Mouse (Mus musculus): ENCODE measurements around the gene Bnip3. TPM values are rescaled to one million over a fixed set of nuclear protein-coding genes. Genes with fewer than 3 reads are reported as not detected.

Bnip3 gene
- total and polyA plus RNA-seq, 2 experiments from 2014 or later, result 142 to 231 TPM

GRCm38 (mm10) chr7:138867286-138867685, 42.0 kb downstream of the Bnip3 start:
- TF ChIP-seq CTCF (IDR thresholded peaks at IDR 0.05), result no peak
- Histone ChIP-seq H3K9ac (replicated peaks; ENCODE audit: low read length, poor library complexity, severe bottlenecking) (no peak overlapping the region), H3K4me3 (ENCODE audit: low read depth, low read length) (no peak overlapping the region), H3K4me2 (ENCODE audit: low read depth, low read length, poor library complexity, severe bottlenecking) (no peak overlapping the region), H3K4me1 (ENCODE audit: insufficient read depth, low read length) (0 out of 2 replicates have a peak, but pooled peaks cover 8% of the 10 kb centered on the region), H3K27ac (ENCODE audit: low read depth, low read length) (no peak overlapping the region), H3K36me3 (ENCODE audit: insufficient read depth, low read length) (peaks cover 15% of the 10 kb centered on the region), H3K27me3 (ENCODE audit: insufficient read depth, low read length) (no peaks in the 10 kb centered on the region), H3K9me3 (ENCODE audit: low read length) (no peaks in the 10 kb centered on the region)
- WGBS, result 78% methylated on average over 6 of the region's 6 CpGs
- no peak for DNase-seq (ENCODE audit: low spot score)
- no peak for ATAC-seq (ENCODE audit: low FRiP score)

GRCm38 (mm10) chr7:138864776-138865175, 44.5 kb downstream of the Bnip3 start:
- no peaks in the 10 kb centered on the region for H3K9me3 ChIP-seq (ENCODE audit: low read length)
- no peak overlapping the region for H3K9ac ChIP-seq (replicated peaks; ENCODE audit: low read length, poor library complexity, severe bottlenecking)
- DNase-seq (ENCODE audit: low spot score), result no peak
- peaks cover 7% of the 10 kb centered on the region; the same call in 1 of the 2 replicates for H3K36me3 ChIP-seq (ENCODE audit: insufficient read depth, low read length)
- no peak for TF ChIP-seq CTCF (IDR thresholded peaks at IDR 0.05)
- no peak overlapping the region for H3K4me3 ChIP-seq (ENCODE audit: low read depth, low read length)
- 90% methylated on average over 1 of the region's 1 CpGs for WGBS
- no peak overlapping the region for H3K27ac ChIP-seq (ENCODE audit: low read depth, low read length)
- 0 out of 2 replicates have a peak, but pooled peaks cover 8% of the 10 kb centered on the region for H3K4me1 ChIP-seq (ENCODE audit: insufficient read depth, low read length)
- no peaks in the 10 kb centered on the region for H3K27me3 ChIP-seq (ENCODE audit: insufficient read depth, low read length)
- no peak for ATAC-seq (ENCODE audit: low FRiP score)
- no peak overlapping the region for H3K4me2 ChIP-seq (ENCODE audit: low read depth, low read length, poor library complexity, severe bottlenecking)

- no peak overlapping the region for H3K9ac ChIP-seq (replicated peaks; ENCODE audit: low read length, poor library complexity, severe bottlenecking)
- H3K27ac ChIP-seq (ENCODE audit: low read depth, low read length), result no peak overlapping the region
- no peak for ATAC-seq (ENCODE audit: low FRiP score)
- DNase-seq (ENCODE audit: low spot score), result no peak
- no peak overlapping the region for H3K4me2 ChIP-seq (ENCODE audit: low read depth, low read length, poor library complexity, severe bottlenecking)
- WGBS, result 85% methylated on average over 3 of the region's 3 CpGs
- H3K4me3 ChIP-seq (ENCODE audit: low read depth, low read length), result no peak overlapping the region
- TF ChIP-seq CTCF (IDR thresholded peaks at IDR 0.05), result no peak
- H3K4me1 ChIP-seq (ENCODE audit: insufficient read depth, low read length), result 0 out of 2 replicates have a peak, but pooled peaks cover 8% of the 10 kb centered on the region
- H3K27me3 ChIP-seq (ENCODE audit: insufficient read depth, low read length), result no peaks in the 10 kb centered on the region
- no peaks in the 10 kb centered on the region for H3K9me3 ChIP-seq (ENCODE audit: low read length)
- peaks cover 4% of the 10 kb centered on the region; the same call in 1 of the 2 replicates for H3K36me3 ChIP-seq (ENCODE audit: insufficient read depth, low read length)
These were observed 45.3 kb downstream of the Bnip3 start for GRCm38 (mm10) chr7:138863950-138864572.

- no peak for TF ChIP-seq CTCF (IDR thresholded peaks at IDR 0.05)
- H3K27ac ChIP-seq (ENCODE audit: low read depth, low read length), result no peak overlapping the region
These were observed 52.6 kb downstream of the Bnip3 start for GRCm38 (mm10) chr7:138856670-138857069.

GRCm38 (mm10) chr7:138854201-138854600, 55.1 kb downstream of the Bnip3 start:
- Histone ChIP-seq H3K27me3 (ENCODE audit: insufficient read depth, low read length) (no peaks in the 10 kb centered on the region), H3K9ac (replicated peaks; ENCODE audit: low read length, poor library complexity, severe bottlenecking) (no peak overlapping the region), H3K9me3 (ENCODE audit: low read length) (no peaks in the 10 kb centered on the region), H3K36me3 (ENCODE audit: insufficient read depth, low read length) (peaks cover 12% of the 10 kb centered on the region), H3K4me2 (ENCODE audit: low read depth, low read length, poor library complexity, severe bottlenecking) (no peak overlapping the region), H3K4me3 (ENCODE audit: low read depth, low read length) (no peak overlapping the region), H3K4me1 (ENCODE audit: insufficient read depth, low read length) (no peaks in the 10 kb centered on the region), H3K27ac (ENCODE audit: low read depth, low read length) (no peak overlapping the region)
- DNase-seq (ENCODE audit: low spot score) (no peak), ATAC-seq (ENCODE audit: low FRiP score) (no peak)
- TF ChIP-seq CTCF (IDR thresholded peaks at IDR 0.05), result no peak
- WGBS, result 88% methylated on average over 2 of the region's 2 CpGs

More at GRCm38 (mm10) chr7:138856670-138857069, 52.6 kb downstream of the Bnip3 start:
- H3K4me3 ChIP-seq (ENCODE audit: low read depth, low read length), result no peak overlapping the region
- no peaks in the 10 kb centered on the region for H3K27me3 ChIP-seq (ENCODE audit: insufficient read depth, low read length)
- no peaks in the 10 kb centered on the region for H3K4me1 ChIP-seq (ENCODE audit: insufficient read depth, low read length)
- H3K9ac ChIP-seq (replicated peaks; ENCODE audit: low read length, poor library complexity, severe bottlenecking), result no peak overlapping the region
- peaks cover 12% of the 10 kb centered on the region for H3K36me3 ChIP-seq (ENCODE audit: insufficient read depth, low read length)
- ATAC-seq (ENCODE audit: low FRiP score), result no peak
- WGBS, result 71% methylated on average over 2 of the region's 2 CpGs
- no peak overlapping the region for H3K4me2 ChIP-seq (ENCODE audit: low read depth, low read length, poor library complexity, severe bottlenecking)
- H3K9me3 ChIP-seq (ENCODE audit: low read length), result no peaks in the 10 kb centered on the region
- no peak for DNase-seq (ENCODE audit: low spot score)

- no peak overlapping the region for H3K4me3 ChIP-seq (ENCODE audit: low read depth, low read length)
- H3K27ac ChIP-seq (ENCODE audit: low read depth, low read length), result no peak overlapping the region
- no peaks in the 10 kb centered on the region for H3K27me3 ChIP-seq (ENCODE audit: insufficient read depth, low read length)
- WGBS, result 92% methylated on average over 4 of the region's 4 CpGs
- no peaks in the 10 kb centered on the region for H3K9me3 ChIP-seq (ENCODE audit: low read length)
- no peak for TF ChIP-seq CTCF (IDR thresholded peaks at IDR 0.05)
- peaks cover 12% of the 10 kb centered on the region for H3K36me3 ChIP-seq (ENCODE audit: insufficient read depth, low read length)
- peaks cover 3% of the 10 kb centered on the region for H3K4me1 ChIP-seq (ENCODE audit: insufficient read depth, low read length)
- H3K9ac ChIP-seq (replicated peaks; ENCODE audit: low read length, poor library complexity, severe bottlenecking), result no peak overlapping the region
- DNase-seq (ENCODE audit: low spot score), result no peak
- ATAC-seq (ENCODE audit: low FRiP score), result no peak
- H3K4me2 ChIP-seq (ENCODE audit: low read depth, low read length, poor library complexity, severe bottlenecking), result no peak overlapping the region
These were observed 55.8 kb downstream of the Bnip3 start for GRCm38 (mm10) chr7:138853417-138854031.
